Mouse (Mus musculus) gonadal fat pad, adult 2 months (tissue): ENCODE results near the gene Naga. TPM values are rescaled to one million over a fixed set of nuclear protein-coding genes. Genes with fewer than 3 reads are reported as not detected.
"Not testable (repeated sequence)": the region's sequence is repeated elsewhere in the genome, so short reads cannot be mapped to it uniquely, and the experiment has no call there.

Experiments
- DNase-seq: peaks from one replicate; pipeline ENCODE4 v3.0.0-alpha.2; 2012; ENCODE audit warnings: low read depth
- polyA plus RNA-seq: library from polyadenylated mRNA; depleted of rRNA; stranded (reverse); fragments of >200 nt; gene quantifications from 2 replicates; pipeline ENCODE4 v1.2.3, GENCODE M21; 2012; rRNA removed

The Naga gene
- 123 and 151 TPM in 2 replicates for polyA plus RNA-seq

GRCm38 (mm10) chr15:82338593-82339112 is at the start of gene Naga, which contains the start of the genes Pheta2 and Smdt1:
Gene Naga, minus strand, starts transcription at chr15:82338925.
Gene Pheta2, plus strand, starts transcription at chr15:82338942.
Gene Smdt1, plus strand, starts transcription at chr15:82338959.
- DNase-seq: peak; percentile 68

- DNase-seq: no peak
Measured at GRCm38 (mm10) chr15:82385729-82386128, 47.0 kb upstream of the Naga start.

- no peak for DNase-seq
Measured at GRCm38 (mm10) chr15:82382441-82382840, 43.7 kb upstream of the Naga start.

- DNase-seq: no peak
Measured at GRCm38 (mm10) chr15:82380714-82381062, 42.0 kb upstream of the Naga start.

GRCm38 (mm10) chr15:82379871-82380713 is 41.4 kb upstream of the Naga start, which contains the start of gene Cyp2d22:
Gene Cyp2d22, minus strand, starts transcription at chr15:82380260.
- no peak for DNase-seq

- no peak for DNase-seq
Measured at GRCm38 (mm10) chr15:82379511-82379870, 40.8 kb upstream of the Naga start.

- no peak for DNase-seq
Measured at GRCm38 (mm10) chr15:82378261-82379180, 39.8 kb upstream of the Naga start.

- DNase-seq: no peak
Measured at GRCm38 (mm10) chr15:82377701-82378100, 39.0 kb upstream of the Naga start.

GRCm38 (mm10) chr15:82376393-82377138 is 37.8 kb upstream of the Naga start:
- DNase-seq: no peak

GRCm38 (mm10) chr15:82375855-82376254 is 37.1 kb upstream of the Naga start:
- no peak for DNase-seq

- DNase-seq: no peak
Measured at GRCm38 (mm10) chr15:82374437-82374836, 35.7 kb upstream of the Naga start.

- no peak for DNase-seq
Measured at GRCm38 (mm10) chr15:82372991-82373390, 34.3 kb upstream of the Naga start.

- DNase-seq: no peak
Measured at GRCm38 (mm10) chr15:82372446-82372845, 33.7 kb upstream of the Naga start.

GRCm38 (mm10) chr15:82368851-82369250 is 30.1 kb upstream of the Naga start:
- DNase-seq: no peak

- no peak for DNase-seq
Measured at GRCm38 (mm10) chr15:82368146-82368545, 29.4 kb upstream of the Naga start.

GRCm38 (mm10) chr15:82364561-82364960 is 25.8 kb upstream of the Naga start:
- not testable (repeated sequence) for DNase-seq

GRCm38 (mm10) chr15:82363801-82364200 is 25.1 kb upstream of the Naga start:
- DNase-seq: not testable (repeated sequence)

- DNase-seq: no peak
Measured at GRCm38 (mm10) chr15:82362234-82362633, 23.5 kb upstream of the Naga start.

GRCm38 (mm10) chr15:82361459-82362018 is 22.8 kb upstream of the Naga start:
- DNase-seq: no peak

- DNase-seq: no peak
Measured at GRCm38 (mm10) chr15:82358431-82359260, 19.9 kb upstream of the Naga start.
